ENCODE assay signal across 27 mouse cellular contexts in the genomic region with DNA sequence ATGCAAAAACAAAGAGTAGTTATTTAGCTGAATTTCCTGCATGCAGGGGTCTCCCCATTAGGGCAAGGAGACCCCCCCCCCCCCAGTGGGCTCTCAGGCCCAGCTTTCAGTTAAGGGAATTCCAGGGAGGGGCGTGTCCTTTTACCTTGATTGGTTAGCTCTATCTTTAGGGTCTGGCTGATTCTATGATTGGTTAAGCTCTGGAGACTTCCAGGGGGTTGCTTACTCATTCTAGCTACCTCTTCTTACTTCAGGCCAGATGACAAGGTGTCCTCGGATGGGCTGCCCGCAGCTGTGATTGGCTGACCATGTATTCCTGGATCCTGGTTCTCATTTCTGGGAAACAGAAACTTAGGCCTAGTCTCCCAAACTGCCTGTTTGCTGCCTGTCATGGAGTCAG.
"Had no signal": no experiment of that assay in that cellular context is flagged by ENCODE, and none has a peak within 500 bp of the region (broad histone marks: within the 10 kb centered on the region; RNA-seq: fewer than 3 reads in every experiment).

No protein-coding gene starts in this region.

- H3K9me3 ChIP-seq: heart, embryonic 13.5 days; heart, embryonic 15.5 days; hindbrain, embryonic 10.5 days; hindbrain, embryonic 12.5 days; limb, embryonic 10.5 days; limb, embryonic 12.5 days; liver, embryonic 13.5 days; liver, embryonic 15.5 days had no signal

- H3K36me3 ChIP-seq: heart, embryonic 13.5 days; heart, embryonic 15.5 days; hindbrain, embryonic 10.5 days; hindbrain, embryonic 12.5 days; limb, embryonic 10.5 days; limb, embryonic 12.5 days; liver, embryonic 13.5 days; liver, embryonic 15.5 days had no signal

- H3K27ac ChIP-seq: gastrocnemius, adult 2 months; heart, adult 2 months; heart, embryonic 13.5 days; heart, embryonic 15.5 days; hindbrain, embryonic 10.5 days; hindbrain, embryonic 12.5 days; hindbrain, embryonic 14.5 days; hindbrain, postnatal 0 days; layer of hippocampus, adult 2 months; limb, embryonic 10.5 days; limb, embryonic 12.5 days; liver, embryonic 13.5 days; liver, embryonic 15.5 days had no signal

- ATAC-seq: hindbrain, postnatal 0 days; intestine, postnatal 0 days; liver, postnatal 0 days had no signal

- H3K4me3 ChIP-seq: gastrocnemius, adult 2 months; heart, adult 2 months; heart, embryonic 13.5 days; heart, embryonic 15.5 days; hindbrain, embryonic 10.5 days; hindbrain, embryonic 12.5 days; layer of hippocampus, adult 2 months; limb, embryonic 10.5 days; limb, embryonic 12.5 days; liver, embryonic 13.5 days; liver, embryonic 15.5 days had no signal

- H3K4me1 ChIP-seq: liver, embryonic 13.5 days; liver, embryonic 15.5 days had no signal

- H3K4me2 ChIP-seq: heart, embryonic 11.5 days; heart, embryonic 13.5 days; heart, embryonic 15.5 days; hindbrain, embryonic 12.5 days; hindbrain, embryonic 14.5 days; limb, embryonic 12.5 days; liver, embryonic 11.5 days; liver, embryonic 13.5 days; liver, embryonic 15.5 days had no signal

- DNase-seq: gastrocnemius, adult 2 months; gastrocnemius, postnatal 10 days; gastrocnemius, postnatal 25 days; heart, adult 2 months; heart, postnatal 14 days; heart, postnatal 36 days; kidney, adult 18-20 months; kidney, adult 8-10 months; kidney, postnatal 10 days; kidney, postnatal 25 days; kidney, postnatal 4 days; liver; liver, embryonic 13.5 days; liver, postnatal 0 days had no signal

- H3K9ac ChIP-seq: heart, embryonic 13.5 days; heart, embryonic 15.5 days; hindbrain, embryonic 12.5 days; hindbrain, embryonic 14.5 days; limb, embryonic 12.5 days; liver, embryonic 13.5 days; liver, embryonic 15.5 days; liver, postnatal 0 days had no signal
